Mouse (Mus musculus) layer of hippocampus, postnatal 25 days (tissue): Measurements from ENCODE around the gene Gm20521. TPM values are rescaled to one million over a fixed set of nuclear protein-coding genes. Genes with fewer than 3 reads are reported as not detected.

Experiments
- DNase-seq, 2 experiments: peaks; one replicate each; pipeline ENCODE4 v3.0.0; 2022; ENCODE audit warnings: mixed read lengths in 2 of 2, low spot score in 1 of 2; ENCODE audit errors: extremely low spot score in 1 of 2
- total RNA-seq, 2 experiments: library from RNA; stranded (reverse); gene quantifications; 2 replicates each; pipeline ENCODE4 v1.2.3; 2021

The Gm20521 gene
- total RNA-seq = 10 to 100 TPM in 1 of 2 experiments, 1 to 10 TPM in 1; 3.1 to 13.8 TPM

- peak; percentile 44 to 60 for DNase-seq
These were observed at the start of gene Gm20521, which contains the start of gene Bcl2l2 for GRCm38 (mm10) chr14:54883154-54884021. Gene Gm20521, plus strand, starts transcription at chr14:54883441. Gene Bcl2l2, plus strand, starts transcription at chr14:54883377.

GRCm38 (mm10) chr14:54843461-54843860, 39.8 kb upstream of the Gm20521 start:
- no peak for DNase-seq

- DNase-seq = no peak
These were observed 27.5 kb upstream of the Gm20521 start for GRCm38 (mm10) chr14:54855726-54856125.

GRCm38 (mm10) chr14:54856703-54857102, 26.5 kb upstream of the Gm20521 start:
- no peak for DNase-seq

- DNase-seq = no peak
These were observed 25.4 kb upstream of the Gm20521 start for GRCm38 (mm10) chr14:54857891-54858290.

GRCm38 (mm10) chr14:54860511-54860910, 22.7 kb upstream of the Gm20521 start:
- peak in 1 of 2 experiments; percentile 75 for DNase-seq

- DNase-seq = peak; percentile 75 to 81
These were observed 19.5 kb upstream of the Gm20521 start for GRCm38 (mm10) chr14:54863501-54864312.

- DNase-seq = no peak
These were observed 18.8 kb upstream of the Gm20521 start for GRCm38 (mm10) chr14:54864313-54865036.

- no peak for DNase-seq
These were observed 17.6 kb upstream of the Gm20521 start for GRCm38 (mm10) chr14:54865626-54866025.

- no peak for DNase-seq
These were observed 17.0 kb upstream of the Gm20521 start for GRCm38 (mm10) chr14:54866268-54866667.

GRCm38 (mm10) chr14:54866936-54867335, 16.3 kb upstream of the Gm20521 start:
- DNase-seq = no peak

GRCm38 (mm10) chr14:54868026-54868425, 15.2 kb upstream of the Gm20521 start:
- DNase-seq = no peak

- no peak for DNase-seq
These were observed 12.4 kb upstream of the Gm20521 start, which contains the start of gene Homez for GRCm38 (mm10) chr14:54870861-54871260. Gene Homez, minus strand, starts transcription at chr14:54870961.

GRCm38 (mm10) chr14:54874165-54874564, 9.1 kb upstream of the Gm20521 start:
- no peak for DNase-seq

- DNase-seq = no peak
These were observed 7.2 kb upstream of the Gm20521 start for GRCm38 (mm10) chr14:54875844-54876538.

GRCm38 (mm10) chr14:54876539-54877047, 6.6 kb upstream of the Gm20521 start:
- peak; percentile 77 to 86 for DNase-seq

GRCm38 (mm10) chr14:54877048-54877715, 6.1 kb upstream of the Gm20521 start, which contains the start of gene Ppp1r3e:
Gene Ppp1r3e, minus strand, starts transcription at chr14:54877550.
- peak; percentile 40 to 57 for DNase-seq

GRCm38 (mm10) chr14:54884022-54884712, 926 bp downstream of the Gm20521 start:
- no peak for DNase-seq
